Mouse (Mus musculus): ENCODE results near the gene Wnt3a. TPM values are rescaled to one million over a fixed set of nuclear protein-coding genes. Genes with fewer than 3 reads are reported as not detected.

Wnt3a gene
- polyA plus RNA-seq (2012; rRNA removed; ENCODE audit: low replicate concordance): not detected in 2 replicates

GRCm38 (mm10) chr11:59290702-59291303 lies at the start of gene Wnt3a:
Wnt3a (minus strand) TSS chr11:59290752.

DNA sequence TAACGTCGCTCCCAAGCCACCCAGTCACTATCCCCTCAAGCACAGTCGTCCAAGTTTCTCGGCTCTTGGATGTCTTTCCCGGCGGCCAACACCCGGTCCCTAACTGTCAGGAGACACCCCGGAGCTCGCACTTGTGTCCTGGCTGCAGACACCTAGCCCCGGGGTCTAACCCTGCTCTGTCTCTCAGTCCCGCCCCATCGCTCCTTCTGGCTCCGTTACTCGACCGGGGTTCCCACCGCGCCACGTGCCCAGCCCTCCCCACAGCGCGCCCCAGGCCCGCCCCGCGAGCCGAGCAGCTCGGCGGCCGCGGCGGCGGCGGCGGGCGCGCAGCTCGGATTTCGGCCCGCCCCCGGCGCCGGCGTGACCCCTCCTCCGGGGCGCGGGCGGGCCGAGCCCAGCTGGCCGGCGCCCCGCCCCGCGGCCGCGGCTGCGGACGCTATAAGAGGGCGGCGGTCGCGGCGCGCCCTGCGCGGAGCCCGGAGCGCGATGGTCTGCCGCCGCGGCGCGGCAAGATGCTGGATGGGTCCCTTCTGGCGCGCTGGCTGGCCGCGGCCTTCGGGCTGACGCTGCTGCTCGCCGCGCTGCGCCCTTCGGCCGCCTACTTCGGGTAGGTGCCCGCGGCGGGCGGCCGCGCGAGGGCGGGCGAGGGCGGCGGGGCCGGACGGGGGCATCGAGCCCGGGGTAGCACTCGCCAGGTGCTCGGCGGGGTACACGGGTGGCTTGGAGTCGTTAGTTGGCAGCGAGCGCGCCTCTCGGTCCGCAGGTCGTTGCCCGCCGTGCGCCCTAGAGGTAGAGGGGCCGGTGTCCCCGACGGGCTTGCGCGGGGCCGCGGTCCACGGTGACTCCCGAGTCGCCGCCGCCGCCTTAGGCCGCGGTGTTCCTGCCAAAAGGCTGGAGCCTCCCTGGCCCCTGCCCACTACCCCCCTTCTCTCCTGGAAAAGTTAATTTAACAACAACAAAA lies 16.2 kb upstream of the Wnt3a start, which contains the start of gene Wnt9a:
TSS of gene Wnt9a (plus strand) at position 468 of the 961 bp plus-strand sequence.

GRCm38 (mm10) chr11:59228122-59228953 lies 62.2 kb downstream of the Wnt3a start, which contains the start of gene Arf1:
Arf1 (minus strand) TSS chr11:59228270.

GRCm38 (mm10) chr11:59208153-59208831 lies 82.3 kb downstream of the Wnt3a start, which contains the start of gene 2310033P09Rik:
2310033P09Rik (plus strand) TSS chr11:59208321.

DNA sequence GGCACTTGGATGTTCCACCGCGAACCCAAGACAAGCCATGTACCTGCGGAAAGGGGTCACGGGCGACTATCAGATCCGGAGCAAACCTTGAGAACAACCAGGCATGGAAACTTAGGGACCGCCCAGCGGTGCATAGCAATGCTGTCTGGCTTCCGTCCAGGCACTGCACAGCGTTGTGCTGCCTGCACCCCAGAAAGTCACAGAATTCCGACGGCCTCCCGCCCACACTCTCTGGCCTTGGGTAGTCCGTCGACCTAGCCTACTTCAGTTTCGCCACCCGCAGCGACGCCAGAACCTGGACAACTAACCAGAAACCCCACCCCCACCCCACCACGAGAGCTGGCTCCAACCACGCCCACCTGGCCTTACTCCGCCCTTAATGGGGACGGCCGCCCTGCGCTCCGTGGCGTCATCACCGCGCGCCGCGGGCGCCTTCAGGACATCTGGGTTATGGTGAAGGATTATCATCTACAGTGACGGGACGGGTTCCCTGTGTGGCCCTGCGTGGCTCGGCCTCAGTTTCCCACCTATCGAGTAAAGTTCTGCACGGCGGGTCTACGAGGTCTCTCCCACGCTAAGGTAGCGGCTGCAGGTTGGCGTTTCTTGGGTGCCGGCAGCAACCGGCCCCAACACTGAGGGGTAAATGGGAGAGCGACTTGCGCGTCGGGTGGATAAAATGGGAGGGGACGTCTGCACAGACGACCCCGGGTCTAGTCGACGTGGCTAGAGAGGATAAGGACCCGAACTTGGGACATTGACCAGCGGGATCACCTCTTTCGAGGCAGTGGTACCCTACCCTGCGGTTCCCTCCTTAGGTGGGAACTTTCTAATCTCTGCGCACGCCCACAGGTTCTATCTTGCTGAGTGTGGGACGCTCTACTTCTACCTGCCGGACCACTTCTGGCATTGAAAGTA lies 88.2 kb downstream of the Wnt3a start, which contains the start of gene Mrpl55:
TSS of gene Mrpl55 (plus strand) at position 406 of the 915 bp plus-strand sequence.

Other genes with a start within 250 kb of the Wnt3a start
- gene Obscn, start 154.3 kb downstream of the Wnt3a start, polyA plus RNA-seq (2012; rRNA removed; ENCODE audit: low replicate concordance): 0.06 and 0.53 TPM in 2 replicates
- gene Iba57, start 127.0 kb downstream of the Wnt3a start, polyA plus RNA-seq (2012; rRNA removed; ENCODE audit: low replicate concordance): 6.4 and 6.9 TPM in 2 replicates
- 1.4 and 11.8 TPM in 2 replicates for gene Gjc2, start 107.5 kb downstream of the Wnt3a start, polyA plus RNA-seq (2012; rRNA removed; ENCODE audit: low replicate concordance)
- gene Guk1, start 98.5 kb downstream of the Wnt3a start, polyA plus RNA-seq (2012; rRNA removed; ENCODE audit: low replicate concordance): 110 and 125 TPM in 2 replicates
- gene Mrpl55, start 88.3 kb downstream of the Wnt3a start, polyA plus RNA-seq (2012; rRNA removed; ENCODE audit: low replicate concordance): 50.4 and 64.6 TPM in 2 replicates
- 19.8 and 24.9 TPM in 2 replicates for gene 2310033P09Rik, start 82.4 kb downstream of the Wnt3a start, polyA plus RNA-seq (2012; rRNA removed; ENCODE audit: low replicate concordance)
- 464 and 557 TPM in 2 replicates for gene Arf1, start 62.5 kb downstream of the Wnt3a start, polyA plus RNA-seq (2012; rRNA removed; ENCODE audit: low replicate concordance)
- 4.1 and 24.2 TPM in 2 replicates for gene Wnt9a, start 16.2 kb upstream of the Wnt3a start, polyA plus RNA-seq (2012; rRNA removed; ENCODE audit: low replicate concordance)
- 0.22 TPM in 1 of 2 replicates, not detected in the other for gene Prss38, start 84.9 kb upstream of the Wnt3a start, polyA plus RNA-seq (2012; rRNA removed; ENCODE audit: low replicate concordance)
- 3.8 and 8.1 TPM in 2 replicates for gene Jmjd4, start 159.3 kb upstream of the Wnt3a start, polyA plus RNA-seq (2012; rRNA removed; ENCODE audit: low replicate concordance)
- gene Snap47, start 160.4 kb upstream of the Wnt3a start, polyA plus RNA-seq (2012; rRNA removed; ENCODE audit: low replicate concordance): 62.0 and 90.1 TPM in 2 replicates
- 0.67 and 1.2 TPM in 2 replicates for gene Zfp867, start 181.7 kb upstream of the Wnt3a start, polyA plus RNA-seq (2012; rRNA removed; ENCODE audit: low replicate concordance)
- 6.8 and 21.9 TPM in 2 replicates for gene Zkscan17, start 236.0 kb upstream of the Wnt3a start, polyA plus RNA-seq (2012; rRNA removed; ENCODE audit: low replicate concordance)

Data from subcutaneous adipose tissue, adult 2 months (tissue).